Mouse (Mus musculus) midbrain, embryonic 10.5 days (tissue): ENCODE data around the gene Eras. TPM values are rescaled to one million over a fixed set of nuclear protein-coding genes. Genes with fewer than 3 reads are reported as not detected.
"Not testable (repeated sequence)": the region's sequence is repeated elsewhere in the genome, so short reads cannot be mapped to it uniquely, and the experiment has no call there.

Source experiments
- DNase-seq: peaks from one replicate; pipeline ENCODE4 v3.0.0-alpha.2; 2017; ENCODE audit warnings: low spot score
- H3K27ac ChIP-seq: fragments of 300-500 bp; sonication (generic); replicated peaks from 2 replicates; pipeline ENCODE4 v1.5.1; 2016; ENCODE audit warnings: mild to moderate bottlenecking
- H3K27me3 ChIP-seq: fragments of 300-500 bp; sonication (generic); 2 replicates; pipeline ENCODE4 v1.6.1; 2016; ENCODE audit warnings: low read depth, mild to moderate bottlenecking; ENCODE audit not compliant: poor library complexity, severe bottlenecking
- H3K36me3 ChIP-seq: fragments of 300-500 bp; sonication (generic); 2 replicates; pipeline ENCODE4 v1.6.1; 2016; ENCODE audit warnings: mild to moderate bottlenecking, moderate library complexity
- H3K4me1 ChIP-seq: fragments of 300-500 bp; sonication (generic); 2 replicates; pipeline ENCODE4 v1.6.1; 2016
- H3K4me3 ChIP-seq: fragments of 300-500 bp; sonication (generic); 2 replicates; pipeline ENCODE4 v1.5.1; 2016; ENCODE audit warnings: mild to moderate bottlenecking, moderate library complexity
- H3K9me3 ChIP-seq: fragments of 300-500 bp; sonication (generic); replicated peaks from 2 replicates; pipeline ENCODE4 v1.6.1; 2016; ENCODE audit warnings: mild to moderate bottlenecking
- WGBS: fragments of 180-500 bp; shearing (Covaris S2); methylation state at CpG from one replicate; pipeline ENCODE4 v1.1.7; 2016; 5-methylcytosine and 5-hydroxymethylcytosine counted together
- polyA plus RNA-seq: library from polyadenylated mRNA; unstranded; fragments of >200 nt; fragmentation: Nextera tagmentation; extraction: Ambion mirVana; gene quantifications from 2 replicates; pipeline ENCODE4 v1.2.1, GENCODE M21; 2016

Eras gene
- polyA plus RNA-seq, 1 experiment from 2014 or later = 0.19 TPM

GRCm38 (mm10) chrX:7945618-7946017 lies 17.2 kb upstream of the Eras start:
- no peak overlapping the region for H3K4me3 ChIP-seq
- 76% methylated on average over 8 of the region's 8 CpGs for WGBS
- H3K36me3 ChIP-seq = peaks cover 36% of the 10 kb centered on the region
- peaks cover 8% of the 10 kb centered on the region; the same call in 1 of the 2 replicates for H3K9me3 ChIP-seq
- no peaks in the 10 kb centered on the region for H3K27me3 ChIP-seq
- H3K27ac ChIP-seq = no peak overlapping the region
- no peak for DNase-seq
- peaks cover 12% of the 10 kb centered on the region for H3K4me1 ChIP-seq

- no peaks in the 10 kb centered on the region for H3K4me1 ChIP-seq
- no peaks in the 10 kb centered on the region for H3K27me3 ChIP-seq
- no peak overlapping the region for H3K4me3 ChIP-seq
- no peaks in the 10 kb centered on the region; the same call in 1 of the 2 replicates for H3K9me3 ChIP-seq
- no peak for DNase-seq
- no peak overlapping the region for H3K27ac ChIP-seq
- H3K36me3 ChIP-seq = peaks cover 86% of the 10 kb centered on the region
- 99% methylated on average over 6 of the region's 6 CpGs for WGBS
Measured at GRCm38 (mm10) chrX:7937667-7938066, 9.3 kb upstream of the Eras start.

GRCm38 (mm10) chrX:7936874-7937273 lies 8.5 kb upstream of the Eras start:
- Histone ChIP-seq H3K4me1 (no peaks in the 10 kb centered on the region), H3K9me3 (peaks cover 2% of the 10 kb centered on the region; the same call in 1 of the 2 replicates), H3K27me3 (no peaks in the 10 kb centered on the region), H3K4me3 (no peak overlapping the region), H3K27ac (no peak overlapping the region), H3K36me3 (peaks cover 89% of the 10 kb centered on the region)
- WGBS = 60% methylated on average over 11 of the region's 11 CpGs
- no peak for DNase-seq

- no peak overlapping the region for H3K27ac ChIP-seq
- H3K9me3 ChIP-seq = peaks cover 32% of the 10 kb centered on the region
- peak overlapping the region; percentile 20; the same call in 1 of the 2 replicates for H3K4me3 ChIP-seq
- peaks cover 75% of the 10 kb centered on the region for H3K27me3 ChIP-seq
- DNase-seq = no peak
- peaks cover 27% of the 10 kb centered on the region for H3K4me1 ChIP-seq
- H3K36me3 ChIP-seq = peaks cover 33% of the 10 kb centered on the region
- 8% methylated on average over 10 of the region's 10 CpGs for WGBS
Measured at GRCm38 (mm10) chrX:7927116-7927515, 1.3 kb downstream of the Eras start.

GRCm38 (mm10) chrX:7926266-7926665 lies 2.1 kb downstream of the Eras start:
- H3K36me3 ChIP-seq = peaks cover 24% of the 10 kb centered on the region
- WGBS = 76% methylated on average over 6 of the region's 6 CpGs
- H3K9me3 ChIP-seq = peaks cover 29% of the 10 kb centered on the region
- H3K4me3 ChIP-seq = no peak overlapping the region
- peaks cover 32% of the 10 kb centered on the region for H3K4me1 ChIP-seq
- H3K27me3 ChIP-seq = peaks cover 83% of the 10 kb centered on the region
- H3K27ac ChIP-seq = no peak overlapping the region
- no peak for DNase-seq

- H3K27ac ChIP-seq = peak overlapping the region; percentile 67
- H3K36me3 ChIP-seq = no peaks in the 10 kb centered on the region
- DNase-seq = peak; percentile 41
- H3K27me3 ChIP-seq = peaks cover 74% of the 10 kb centered on the region
- H3K4me1 ChIP-seq = peaks cover 34% of the 10 kb centered on the region
- whole genome bisulfite sequencing = 15% methylated on average over 47 of the region's 48 CpGs
- H3K9me3 ChIP-seq = peaks cover 27% of the 10 kb centered on the region
- peak overlapping the region; percentile 49 for H3K4me3 ChIP-seq
Measured at GRCm38 (mm10) chrX:7922032-7922431, 6.4 kb downstream of the Eras start.

- peaks cover 34% of the 10 kb centered on the region for H3K4me1 ChIP-seq
- DNase-seq = peak; percentile 75
- WGBS = 22% methylated on average over 40 of the region's 40 CpGs
- H3K27ac ChIP-seq = peak within 1 kb of the TSS; percentile 75
- peak within 1 kb of the TSS; percentile 54 for H3K4me3 ChIP-seq
- H3K9me3 ChIP-seq = peaks cover 27% of the 10 kb centered on the region
- H3K27me3 ChIP-seq = peaks cover 53% of the 10 kb centered on the region
- no peaks in the 10 kb centered on the region for H3K36me3 ChIP-seq
Measured at GRCm38 (mm10) chrX:7919601-7920383, 8.6 kb downstream of the Eras start, which contains the start of gene Pcsk1n. Gene Pcsk1n, plus strand, starts transcription at chrX:7919822.

GRCm38 (mm10) chrX:7917960-7918359 lies 10.4 kb downstream of the Eras start:
- peaks cover 31% of the 10 kb centered on the region for H3K4me1 ChIP-seq
- H3K36me3 ChIP-seq, H3K4me3 ChIP-seq, DNase-seq, H3K27ac ChIP-seq: not testable (repeated sequence)
- H3K27me3 ChIP-seq = peaks cover 35% of the 10 kb centered on the region
- 73% methylated on average over 6 of the region's 6 CpGs for WGBS
- H3K9me3 ChIP-seq = peaks cover 19% of the 10 kb centered on the region

- H3K4me3 ChIP-seq, H3K27ac ChIP-seq, H3K9me3 ChIP-seq, H3K36me3 ChIP-seq, DNase-seq: not testable (repeated sequence)
- H3K4me1 ChIP-seq = peaks cover 17% of the 10 kb centered on the region
- peaks cover 12% of the 10 kb centered on the region for H3K27me3 ChIP-seq
- WGBS = 26% methylated on average over 3 of the region's 3 CpGs
Measured at GRCm38 (mm10) chrX:7915669-7916068, 12.7 kb downstream of the Eras start.

GRCm38 (mm10) chrX:7910473-7910872 lies 17.9 kb downstream of the Eras start:
- peaks cover 7% of the 10 kb centered on the region for H3K9me3 ChIP-seq
- no peak for DNase-seq

GRCm38 (mm10) chrX:7909242-7909641 lies 19.2 kb downstream of the Eras start, which contains the start of gene Gm10490:
Gene Gm10490, plus strand, starts transcription at chrX:7909542.
- WGBS = 94% methylated on average over 4 of the region's 4 CpGs
- not testable (repeated sequence) for H3K4me3 ChIP-seq, H3K9me3 ChIP-seq, H3K4me1 ChIP-seq, H3K27me3 ChIP-seq, H3K27ac ChIP-seq, DNase-seq
- peaks cover 29% of the 10 kb centered on the region for H3K36me3 ChIP-seq

More at GRCm38 (mm10) chrX:7910473-7910872, 17.9 kb downstream of the Eras start:
- H3K4me1 ChIP-seq = no peaks in the 10 kb centered on the region
- H3K27ac ChIP-seq = no peak overlapping the region
- H3K4me3 ChIP-seq = no peak overlapping the region
- WGBS = 54% methylated on average over 6 of the region's 6 CpGs
- peaks cover 20% of the 10 kb centered on the region for H3K36me3 ChIP-seq
- H3K27me3 ChIP-seq = no peaks in the 10 kb centered on the region

GRCm38 (mm10) chrX:7907735-7908134 lies 20.7 kb downstream of the Eras start, which contains the start of gene Gm10491:
Gene Gm10491, minus strand, starts transcription at chrX:7907835.
- DNase-seq = no peak
- WGBS = 89% methylated on average over 5 of the region's 5 CpGs
- H3K4me3 ChIP-seq = no peak within 1 kb of the TSS
- no peaks in the 10 kb centered on the region for H3K4me1 ChIP-seq
- no peak within 1 kb of the TSS for H3K27ac ChIP-seq
- peaks cover 36% of the 10 kb centered on the region for H3K36me3 ChIP-seq
- peaks cover 7% of the 10 kb centered on the region for H3K9me3 ChIP-seq
- H3K27me3 ChIP-seq = no peaks in the 10 kb centered on the region

GRCm38 (mm10) chrX:7904441-7904840 lies 24.0 kb downstream of the Eras start:
- peaks cover 5% of the 10 kb centered on the region for H3K4me1 ChIP-seq
- 92% methylated on average over 5 of the region's 5 CpGs for WGBS
- no peak for DNase-seq

More at GRCm38 (mm10) chrX:7904441-7904840, 24.0 kb downstream of the Eras start:
- H3K9me3 ChIP-seq = peaks cover 7% of the 10 kb centered on the region
- H3K27me3 ChIP-seq = no peaks in the 10 kb centered on the region
- peaks cover 41% of the 10 kb centered on the region for H3K36me3 ChIP-seq
- H3K27ac ChIP-seq = no peak overlapping the region
- H3K4me3 ChIP-seq = no peak overlapping the region
